ENCODE assay signal across 8 mouse cellular contexts in the genomic region with DNA sequence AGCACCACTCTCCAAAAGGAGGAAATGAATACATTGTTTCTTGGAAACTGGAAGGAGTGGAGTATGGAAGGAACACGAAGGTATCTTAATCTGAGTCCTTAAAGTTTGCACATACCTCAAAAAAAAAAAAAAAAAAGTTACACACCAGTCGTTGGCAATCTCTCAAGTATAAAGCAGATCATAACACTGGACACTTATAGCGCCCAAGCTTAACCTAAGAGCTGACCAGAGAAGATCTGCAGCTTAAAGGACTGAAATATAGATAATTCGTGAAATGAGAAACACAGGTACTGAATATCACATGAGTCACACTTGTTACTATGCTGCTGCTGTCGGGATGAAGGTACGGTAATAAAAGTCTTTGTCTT. TPM values are rescaled to one million over a fixed set of nuclear protein-coding genes. Genes with fewer than 3 reads are reported as not detected.
DNase-seq lines count a peak whose midpoint lies in the region; ATAC-seq and TF ChIP-seq lines count a peak whose summit lies in the region.

No protein-coding gene starts in this region.

- H3K4me3 ChIP-seq in heart, embryonic 16.5 days (ENCODE audit: low read length) = peak overlapping the region; percentile 80
- peak overlapping the region; percentile 50 to 92 for H3K4me3 ChIP-seq in MEL (ENCODE audit: control insufficient read depth in 1 of 2, insufficient read depth in 1 of 2, low read depth in 2 of 2, low read length in 2 of 2)
- peak overlapping the region; percentile 71 for H3K4me3 ChIP-seq in hindbrain, embryonic 10.5 days
- H3K4me3 ChIP-seq in midbrain, embryonic 11.5 days (ENCODE audit: low read depth, low read length) = peak overlapping the region; percentile 55

- H3K27me3 ChIP-seq in heart, embryonic 16.5 days (ENCODE audit: control insufficient read depth, insufficient read depth, low read length) = no peaks in the 10 kb centered on the region
- no peaks in the 10 kb centered on the region for H3K27me3 ChIP-seq in MEL (ENCODE audit: control insufficient read depth in 1 of 2, insufficient read depth in 2 of 2, low read length in 2 of 2)
- no peaks in the 10 kb centered on the region for H3K27me3 ChIP-seq in hindbrain, embryonic 10.5 days (ENCODE audit: insufficient read depth, poor library complexity, severe bottlenecking)
- no peaks in the 10 kb centered on the region for H3K27me3 ChIP-seq in midbrain, embryonic 11.5 days (ENCODE audit: control insufficient read depth, insufficient read depth, low read length)

- TF ChIP-seq RAD21 in MEL (IDR thresholded peaks at IDR 0.05; ENCODE audit: low read depth, low read length) = no peak

- no peak for DNase-seq in heart, adult 8-10 months (ENCODE audit: low spot score)
- no peak for DNase-seq in MEL (ENCODE audit: low read depth, low spot score)
- DNase-seq in hindbrain, embryonic 10.5 days (ENCODE audit: low spot score) = no peak
- DNase-seq in midbrain, embryonic 11.5 days (ENCODE audit: low spot score, missing footprints) = no peak
- no peak for DNase-seq in retina, postnatal 1 day
- DNase-seq in right cerebral cortex, adult 2 months (ENCODE audit: low spot score in 2 of 2) = no peak

- no peak for TF ChIP-seq EP300 in MEL (IDR thresholded peaks at IDR 0.05; ENCODE audit: low read depth in 1 of 2, low read length in 2 of 2)

- no peak for ATAC-seq in heart, embryonic 16.5 days (replicated peaks; ENCODE audit: extremely low read depth, insufficient read depth, low FRiP score)
- no peak for ATAC-seq in midbrain, embryonic 11.5 days (ENCODE audit: low FRiP score)
- no peak for ATAC-seq in granulocyte monocyte progenitor cell, adult 5-6 weeks (replicated peaks; ENCODE audit: poor library complexity, severe bottlenecking)

- H3K4me1 ChIP-seq in heart, embryonic 16.5 days (ENCODE audit: control insufficient read depth, insufficient read depth, low read length) = peaks cover 16% of the 10 kb centered on the region
- peaks cover 0 to 4% of the 10 kb centered on the region in 2 experiments; a peak in 1 of 4 replicates for H3K4me1 ChIP-seq in MEL (ENCODE audit: control insufficient read depth in 1 of 2, insufficient read depth in 2 of 2, low read length in 2 of 2)
- peaks cover 10% of the 10 kb centered on the region for H3K4me1 ChIP-seq in hindbrain, embryonic 10.5 days (replicated peaks)
- H3K4me1 ChIP-seq in midbrain, embryonic 11.5 days (ENCODE audit: control insufficient read depth, insufficient read depth, low read length) = peaks cover 8% of the 10 kb centered on the region; the same call in 1 of the 2 replicates

- TF ChIP-seq CTCF in MEL (IDR thresholded peaks at IDR 0.05 in 2 of 3, conservative IDR thresholded peaks at IDR 0.05 in 1 of 3; ENCODE audit: control insufficient read depth in 1 of 3, insufficient read depth in 1 of 3, low read depth in 2 of 3, low read length in 3 of 3, poor library complexity in 1 of 3, severe bottlenecking in 1 of 3) = no peak

- no peaks in the 10 kb centered on the region for H3K9me3 ChIP-seq in heart, embryonic 16.5 days (replicated peaks; ENCODE audit: control insufficient read depth, low read length)
- no peaks in the 10 kb centered on the region for H3K9me3 ChIP-seq in MEL (replicated peaks; ENCODE audit: insufficient read depth, low read length)
- peaks cover 6% of the 10 kb centered on the region; the same call in 1 of the 2 replicates for H3K9me3 ChIP-seq in hindbrain, embryonic 10.5 days
- no peaks in the 10 kb centered on the region for H3K9me3 ChIP-seq in midbrain, embryonic 11.5 days (ENCODE audit: control insufficient read depth, low read length)

- H3K79me2 ChIP-seq in MEL (ENCODE audit: control insufficient read depth, insufficient read depth, low read length, poor library complexity) = peaks cover 29% of the 10 kb centered on the region

- no peak for TF ChIP-seq POLR2A in MEL (IDR thresholded peaks at IDR 0.05; ENCODE audit: control insufficient read depth in 1 of 2, insufficient read depth in 1 of 2, low read depth in 1 of 2, low read length in 2 of 2, poor library complexity in 1 of 2)

- H3K4me2 ChIP-seq in heart, embryonic 16.5 days (ENCODE audit: low read depth, low read length) = peak overlapping the region; percentile 67
- H3K4me2 ChIP-seq in midbrain, embryonic 11.5 days = peak overlapping the region; percentile 59

- H3K36me3 ChIP-seq in heart, embryonic 16.5 days (ENCODE audit: control insufficient read depth, insufficient read depth) = peaks cover 8% of the 10 kb centered on the region
- H3K36me3 ChIP-seq in MEL (ENCODE audit: control insufficient read depth in 1 of 2, insufficient read depth in 2 of 2, low read length in 2 of 2) = peaks cover 0 to 18% of the 10 kb centered on the region in 2 experiments; a peak in 3 of 4 replicates
- peaks cover 13% of the 10 kb centered on the region for H3K36me3 ChIP-seq in hindbrain, embryonic 10.5 days
- H3K36me3 ChIP-seq in midbrain, embryonic 11.5 days (ENCODE audit: control insufficient read depth, insufficient read depth, low read length) = no peaks in the 10 kb centered on the region

- peak overlapping the region; percentile 86 for H3K9ac ChIP-seq in heart, embryonic 16.5 days (ENCODE audit: low read length)
- peak overlapping the region; percentile 91 for H3K9ac ChIP-seq in MEL (ENCODE audit: control insufficient read depth, low read depth, low read length, poor library complexity, severe bottlenecking)
- H3K9ac ChIP-seq in midbrain, embryonic 11.5 days (ENCODE audit: low read length) = peak overlapping the region; percentile 78

- peak overlapping the region; percentile 92 for H3K27ac ChIP-seq in heart, embryonic 16.5 days (ENCODE audit: low read length)
- peak overlapping the region; percentile 79 for H3K27ac ChIP-seq in MEL (ENCODE audit: control insufficient read depth, low read depth, low read length)
- H3K27ac ChIP-seq in hindbrain, embryonic 10.5 days = peak overlapping the region; percentile 87
- H3K27ac ChIP-seq in midbrain, embryonic 11.5 days (ENCODE audit: low read depth, low read length) = peak overlapping the region; percentile 63

- 3% methylated on average over 6 of the region's 6 CpGs for WGBS in heart, embryonic 16.5 days
- 8% methylated on average over 6 of the region's 6 CpGs for WGBS in hindbrain, embryonic 10.5 days
- 8% methylated on average over 6 of the region's 6 CpGs for WGBS in midbrain, embryonic 11.5 days

TF ChIP-seq in MEL, 35 proteins besides CTCF, POLR2A, EP300 and RAD21:
- peak; percentile 79 for TF ChIP-seq ZNF384 (IDR thresholded peaks at IDR 0.05; ENCODE audit: low read depth, low read length)
- TF ChIP-seq POLR2AphosphoS5 (IDR thresholded peaks at IDR 0.05; ENCODE audit: borderline replicate concordance, low read depth, low read length) = no peak
TF ChIP-seq in MEL: peak in this region for 1.

RNA-seq across cellular contexts. Expression of a gene that starts 0.6 kb away (rescaled TPM):
- polyA plus RNA-seq in heart, embryonic 16.5 days (2015; fragmentation: Nextera tagmentation; extraction: Ambion mirVana) = 19.3 and 23.5 TPM in 2 replicates
- total RNA-seq in heart, adult 8-10 months (2022) = 10 to 100 TPM; 15.4 to 20.2 (median 16.4) TPM
- 45.3 and 47.3 TPM in 2 replicates for total RNA-seq in MEL (2012; rRNA removed)
- 10 to 100 TPM in 1 of 2 experiments, not detected in 1; 43.3 TPM for polyA plus RNA-seq in MEL (2012; ENCODE audit: insufficient read depth in 1 of 2, insufficient read length in 2 of 2, low read depth in 1 of 2, low replicate concordance in 2 of 2, missing spikeins in 1 of 2)
- 25.9 and 26.4 TPM in 2 replicates for polyA plus RNA-seq in hindbrain, embryonic 10.5 days (2016; fragmentation: Nextera tagmentation; extraction: Ambion mirVana)
- 31.7 and 33.0 TPM in 2 replicates for polyA plus RNA-seq in midbrain, embryonic 11.5 days (2014; fragmentation: Nextera tagmentation; extraction: Ambion mirVana)
- 39.3 and 39.8 TPM in 2 replicates for total RNA-seq in granulocyte monocyte progenitor cell, adult 5-6 weeks (2014; fragmentation: Nextera tagmentation)
- total RNA-seq in granulocyte monocyte progenitor cell, adult 5-6 weeks (2017) = 35.0 and 54.0 TPM in 2 replicates

RNA-seq across cellular contexts. Expression of a gene that starts 28.9 kb away (rescaled TPM):
- 2.7 and 3.7 TPM in 2 replicates for polyA plus RNA-seq in heart, embryonic 16.5 days (2015; fragmentation: Nextera tagmentation; extraction: Ambion mirVana)
- total RNA-seq in heart, adult 8-10 months (2022) = 1 to 10 TPM; 5.2 to 7.3 (median 6.4) TPM
- not detected in 2 replicates for total RNA-seq in MEL (2012; rRNA removed)
- polyA plus RNA-seq in MEL (2012; ENCODE audit: insufficient read depth in 1 of 2, insufficient read length in 2 of 2, low read depth in 1 of 2, low replicate concordance in 2 of 2, missing spikeins in 1 of 2) = not detected
- 31.6 and 55.2 TPM in 2 replicates for polyA plus RNA-seq in hindbrain, embryonic 10.5 days (2016; fragmentation: Nextera tagmentation; extraction: Ambion mirVana)
- polyA plus RNA-seq in midbrain, embryonic 11.5 days (2014; fragmentation: Nextera tagmentation; extraction: Ambion mirVana) = 46.9 and 54.6 TPM in 2 replicates
- not detected in 2 replicates for total RNA-seq in granulocyte monocyte progenitor cell, adult 5-6 weeks (2014; fragmentation: Nextera tagmentation)
- not detected in 2 replicates for total RNA-seq in granulocyte monocyte progenitor cell, adult 5-6 weeks (2017)
